Mouse (Mus musculus): ENCODE data around the gene Gm6217.
A peak's percentile ranks its signal among the peaks of the same experiment; 100 is the strongest.
"Not testable (repeated sequence)": the region's sequence is repeated elsewhere in the genome, so short reads cannot be mapped to it uniquely, and the experiment has no call there.

The Gm6217 gene

DNA sequence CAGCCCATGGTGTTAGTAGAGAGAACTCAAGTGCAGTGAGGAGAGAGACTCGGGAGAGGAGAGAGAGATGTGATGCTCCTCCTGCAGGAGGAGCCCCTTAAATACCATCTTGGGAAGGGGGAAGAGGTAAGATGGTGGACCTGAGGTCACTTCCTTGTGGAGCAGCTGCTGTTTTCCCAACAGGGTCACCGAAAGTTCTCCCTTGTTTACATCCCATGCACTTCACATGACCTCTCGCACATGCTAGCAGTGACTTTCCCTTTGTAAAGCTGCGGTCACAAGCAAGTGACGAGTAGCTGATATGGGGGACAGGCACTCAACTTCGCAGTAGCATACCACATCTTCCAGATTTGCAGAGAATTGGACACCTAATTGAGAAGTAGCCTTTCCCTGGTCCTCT is at the start of gene Gm6217:
TSS of gene Gm6217 (minus strand) at position 74 of the 400 bp plus-strand sequence.
- DNase-seq, result not testable (repeated sequence)

DNA sequence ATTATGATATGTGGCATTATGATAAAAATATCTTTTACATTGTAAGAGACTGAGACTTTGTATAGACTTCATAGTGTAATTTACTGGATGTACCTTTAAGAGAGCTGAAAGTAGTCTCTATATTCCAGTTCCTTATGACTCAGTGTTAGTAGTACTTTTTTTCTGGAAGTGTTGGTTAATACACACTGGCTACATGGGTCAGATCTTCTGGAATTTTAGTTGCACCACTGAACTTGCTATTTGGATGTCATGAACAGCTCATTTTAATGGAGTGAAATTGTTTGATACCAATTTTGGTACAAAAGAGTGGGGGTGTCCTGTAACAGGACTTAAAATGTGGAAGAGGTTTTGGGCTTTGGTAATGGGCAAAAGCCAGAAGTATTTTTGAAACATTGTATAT is 46.6 kb upstream of the Gm6217 start:
- no peak for DNase-seq

DNA sequence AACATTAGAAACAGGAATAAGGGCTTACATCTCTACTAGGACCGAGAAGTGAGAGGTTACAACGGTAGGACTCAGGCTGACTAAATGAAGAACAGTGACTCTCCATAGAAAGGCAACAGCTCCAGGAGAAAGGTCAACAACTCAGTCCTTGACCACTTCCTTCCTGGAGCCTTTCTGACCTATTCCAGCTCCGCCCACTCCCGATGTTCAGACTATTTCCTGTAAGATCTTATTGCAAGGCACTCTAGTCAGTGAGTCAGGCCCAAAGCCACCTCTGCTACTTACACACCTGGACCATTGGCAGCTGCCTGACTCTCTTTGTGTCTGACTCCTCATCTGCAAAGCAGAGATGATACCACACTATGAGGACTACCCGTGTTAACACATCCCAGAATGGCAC is 44.6 kb upstream of the Gm6217 start:
- DNase-seq, result peak; percentile 30

DNA sequence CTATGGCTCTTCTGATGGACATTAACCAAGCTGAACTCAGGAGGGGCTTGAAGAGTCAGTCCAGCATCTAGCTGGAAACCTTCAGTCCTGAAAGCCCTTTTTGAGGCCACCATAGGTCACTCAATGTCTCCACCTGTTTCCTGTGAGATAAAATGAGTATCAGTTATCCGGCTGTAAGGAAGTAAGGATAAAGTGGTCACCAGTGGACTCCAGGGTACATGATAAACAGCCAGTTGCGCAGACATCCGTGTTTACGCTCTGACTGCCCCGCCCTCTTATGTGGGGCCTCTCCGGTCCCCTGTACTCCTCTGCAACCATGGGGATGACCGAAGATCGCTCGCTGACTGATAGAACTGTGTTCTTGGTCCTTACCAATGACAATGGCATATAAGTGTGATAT is 43.1 kb upstream of the Gm6217 start:
- peak; percentile 44 for DNase-seq

DNA sequence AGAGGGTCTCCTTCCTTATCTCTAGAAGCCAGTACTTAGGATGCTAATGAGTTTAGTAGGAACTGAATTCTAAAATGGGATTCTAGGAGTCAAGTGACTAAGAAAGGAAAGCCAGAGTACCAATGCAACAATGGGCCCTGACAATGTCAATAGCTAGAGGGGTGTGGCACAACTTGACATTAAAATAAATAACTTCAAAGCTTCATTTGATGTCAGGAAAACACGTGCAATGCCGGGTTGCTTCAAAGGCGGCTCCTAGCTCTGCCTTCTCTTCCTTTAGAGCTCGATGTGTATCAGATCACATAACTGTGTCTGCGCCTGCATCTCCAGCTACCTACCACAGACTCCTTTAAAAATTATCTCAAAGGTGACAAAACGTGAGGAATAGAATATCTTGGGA is 42.7 kb upstream of the Gm6217 start:
- peak; percentile 38 for DNase-seq

DNA sequence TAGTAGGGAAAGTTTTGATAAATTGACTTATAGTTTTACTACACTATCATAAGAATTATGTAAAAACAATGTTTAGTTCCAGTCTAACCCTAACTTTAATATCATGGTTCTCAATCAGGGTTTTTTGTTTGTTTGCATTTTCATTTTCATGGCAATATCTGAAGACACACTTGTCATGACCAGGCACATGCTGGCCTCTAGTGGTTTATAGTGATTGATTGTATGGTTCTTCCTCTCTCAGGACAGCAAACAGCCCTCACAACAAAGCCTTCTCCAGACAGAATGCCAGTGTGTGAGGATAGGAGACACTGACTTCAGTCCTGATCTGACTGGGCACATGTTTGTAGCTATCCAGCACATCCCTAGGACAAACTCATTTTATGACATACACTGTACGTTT is 42.0 kb upstream of the Gm6217 start:
- DNase-seq, result peak; percentile 25

DNA sequence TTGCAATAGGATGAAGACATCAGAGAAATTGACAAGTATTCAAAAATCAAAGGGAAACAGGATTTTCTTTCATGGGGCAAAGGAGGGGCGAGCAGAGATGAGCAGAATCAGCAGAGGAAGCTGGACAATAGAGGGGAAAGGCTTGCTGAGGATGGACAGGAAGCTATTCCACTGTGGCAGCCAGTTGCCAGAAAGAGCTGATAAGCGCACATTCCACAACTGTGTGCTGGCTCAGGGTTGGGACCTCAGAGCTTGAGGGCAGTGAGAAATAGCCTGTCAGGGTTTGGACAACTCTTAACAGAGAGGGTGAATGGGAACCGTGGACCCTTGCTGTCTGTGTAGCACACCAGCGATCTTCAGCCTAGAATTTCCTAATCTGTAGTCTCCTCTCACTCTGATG is 40.8 kb upstream of the Gm6217 start:
- DNase-seq, result peak; percentile 28

DNA sequence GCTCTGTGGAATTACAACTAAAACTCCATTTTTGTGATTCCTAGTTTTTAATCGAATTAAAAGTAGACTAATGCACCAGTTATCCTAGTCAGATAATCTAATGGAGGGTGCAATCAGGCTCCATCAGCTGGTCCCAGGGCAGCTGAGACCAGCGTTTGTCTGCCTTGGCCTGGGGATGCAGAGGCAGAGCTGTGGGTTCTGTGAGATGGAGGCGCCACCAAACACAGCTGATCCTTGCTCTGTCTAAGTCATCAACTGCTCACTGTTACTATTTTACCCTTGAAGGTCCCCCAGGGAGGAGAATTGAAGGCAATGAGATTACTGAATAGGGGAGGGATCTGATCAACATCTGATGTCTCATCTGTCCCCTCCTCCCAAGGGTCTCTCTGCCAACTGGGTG is 35.2 kb upstream of the Gm6217 start:
- DNase-seq, result no peak

DNA sequence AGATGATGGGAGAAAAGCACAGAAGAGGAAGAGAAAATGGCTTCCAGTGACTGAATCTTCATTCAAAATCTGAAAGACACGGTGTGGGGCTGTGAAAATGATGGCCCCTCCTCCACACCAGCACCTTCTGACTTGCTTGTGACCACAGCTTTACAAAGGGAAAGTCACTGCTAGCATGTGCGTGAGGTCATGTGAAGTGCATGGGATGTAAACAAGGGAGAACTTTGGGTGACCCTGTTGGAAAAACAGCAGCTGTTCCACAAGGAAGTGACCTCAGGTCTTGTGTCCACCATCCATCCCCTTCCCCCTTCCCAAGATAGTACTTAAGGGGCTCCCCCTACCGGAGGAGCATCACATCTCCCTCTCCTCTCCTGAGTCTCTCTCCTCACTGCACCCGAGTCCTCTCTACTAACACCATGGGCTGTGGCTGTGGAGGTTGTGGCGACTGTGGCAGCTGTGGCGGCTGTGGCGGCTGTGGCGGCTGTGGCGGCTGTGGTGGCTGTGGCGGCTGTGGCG is 28.7 kb upstream of the Gm6217 start, which contains the start of gene Gm47955:
TSS of gene Gm47955 (plus strand) at position 417 of the 516 bp plus-strand sequence.
- no peak for DNase-seq

DNA sequence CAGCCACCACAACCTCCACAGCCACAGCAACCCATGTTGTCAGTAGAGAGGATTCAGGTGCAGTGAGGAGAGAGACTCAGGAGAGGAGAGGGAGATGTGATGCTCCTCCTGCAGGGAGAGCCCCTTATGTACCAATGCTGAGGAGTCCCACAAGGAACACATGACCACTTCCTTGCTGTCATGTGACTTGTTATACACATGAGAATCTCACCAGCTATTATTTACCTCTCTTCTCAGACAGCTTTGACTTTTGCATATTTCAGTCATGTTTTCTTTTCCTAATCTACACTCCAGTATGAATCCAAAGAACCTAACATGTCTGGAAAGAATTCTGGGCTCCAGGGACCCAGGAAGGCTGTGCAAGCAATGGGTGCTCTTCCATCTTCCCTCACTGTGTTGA is 24.7 kb upstream of the Gm6217 start, which contains the start of gene Gm7544:
TSS of gene Gm7544 (minus strand) at position 101 of the 400 bp plus-strand sequence.
- DNase-seq, result not testable (repeated sequence)

DNA sequence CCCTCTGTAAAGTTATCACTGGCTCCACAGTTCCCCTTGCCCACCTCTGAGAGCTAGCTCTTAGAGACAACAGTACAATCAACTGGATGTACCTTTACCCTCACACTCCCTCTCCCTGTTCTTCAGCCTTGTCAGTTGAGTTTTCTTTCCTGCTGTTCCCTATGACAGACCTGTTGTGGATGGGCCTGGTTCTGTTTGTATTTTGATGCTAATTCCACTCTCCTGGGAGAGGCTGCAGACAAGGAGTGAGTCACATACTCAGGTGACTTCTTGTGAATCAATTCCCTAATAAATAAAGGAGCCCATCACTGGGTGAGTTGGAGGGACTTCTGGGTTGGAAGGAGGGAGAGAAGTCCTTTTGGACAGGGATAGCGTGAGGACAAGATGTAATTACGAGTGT is 17.4 kb upstream of the Gm6217 start:
- no peak for DNase-seq

DNA sequence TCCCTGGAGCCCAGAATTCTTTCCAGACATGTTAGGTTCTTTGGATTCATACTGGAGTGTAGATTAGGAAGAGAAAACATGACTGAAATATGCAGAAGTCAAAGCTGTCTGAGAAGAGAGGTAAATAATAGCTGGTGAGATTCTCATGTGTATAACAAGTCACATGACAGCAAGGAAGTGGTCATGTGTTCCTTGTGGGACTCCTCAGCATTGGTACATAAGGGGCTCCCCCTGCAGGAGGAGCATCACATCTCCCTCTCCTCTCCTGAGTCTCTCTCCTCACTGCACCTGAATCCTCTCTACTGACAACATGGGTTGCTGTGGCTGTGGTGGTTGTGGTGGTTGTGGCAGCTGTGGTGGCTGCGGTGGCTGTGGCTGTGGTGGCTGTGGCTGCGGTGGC is 14.8 kb upstream of the Gm6217 start:
- not testable (repeated sequence) for DNase-seq

DNA sequence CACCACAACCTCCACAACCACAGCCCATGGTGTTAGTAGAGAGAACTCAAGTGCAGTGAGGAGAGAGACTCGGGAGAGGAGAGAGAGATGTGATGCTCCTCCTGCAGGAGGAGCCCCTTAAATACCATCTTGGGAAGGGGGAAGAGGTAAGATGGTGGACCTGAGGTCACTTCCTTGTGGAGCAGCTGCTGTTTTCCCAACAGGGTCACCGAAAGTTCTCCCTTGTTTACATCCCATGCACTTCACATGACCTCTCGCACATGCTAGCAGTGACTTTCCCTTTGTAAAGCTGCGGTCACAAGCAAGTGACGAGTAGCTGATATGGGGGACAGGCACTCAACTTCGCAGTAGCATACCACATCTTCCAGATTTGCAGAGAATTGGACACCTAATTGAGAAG is 12.1 kb upstream of the Gm6217 start, which contains the start of gene A030003K21Rik:
TSS of gene A030003K21Rik (minus strand) at position 94 of the 400 bp plus-strand sequence.
- not testable (repeated sequence) for DNase-seq

DNA sequence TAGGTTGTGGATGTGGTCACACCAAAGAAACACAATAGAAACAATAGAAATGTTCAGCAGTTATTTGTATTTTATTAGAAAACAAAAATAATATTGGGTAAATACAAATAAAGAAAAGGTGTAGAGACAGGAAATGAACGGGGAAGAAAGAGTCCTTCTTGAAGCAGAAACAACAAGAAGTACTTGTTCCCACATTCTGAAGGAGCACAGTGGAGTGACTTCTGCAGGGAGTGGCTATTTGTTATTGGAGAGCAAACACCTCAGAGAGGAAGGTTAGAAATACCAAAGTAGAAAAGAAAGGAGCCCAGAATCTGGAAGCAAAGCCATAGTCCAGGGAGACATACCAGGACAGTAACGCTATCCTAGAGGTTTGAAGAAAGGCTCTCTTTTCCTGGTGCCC is 11.3 kb upstream of the Gm6217 start:
- DNase-seq, result not testable (repeated sequence)

DNA sequence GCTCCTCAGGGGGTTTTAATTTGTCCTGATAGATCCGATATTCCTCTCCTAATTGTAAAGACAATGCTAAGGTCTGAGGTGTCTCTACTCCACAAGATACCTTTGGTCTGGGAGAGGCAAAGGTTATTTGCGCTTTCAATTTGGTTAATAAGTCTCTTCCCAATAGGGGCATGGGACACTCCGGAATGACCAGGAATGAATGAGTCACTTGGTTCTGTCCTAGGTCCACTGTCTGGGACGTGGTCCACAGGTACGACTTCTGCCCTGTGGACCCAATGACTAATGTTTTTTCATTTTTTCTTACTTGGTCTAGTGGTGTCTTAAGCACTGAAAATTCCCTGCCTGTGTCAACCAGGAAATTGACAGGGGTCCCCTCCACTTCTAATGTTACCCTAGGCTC is 7.5 kb upstream of the Gm6217 start:
- no peak for DNase-seq

DNA sequence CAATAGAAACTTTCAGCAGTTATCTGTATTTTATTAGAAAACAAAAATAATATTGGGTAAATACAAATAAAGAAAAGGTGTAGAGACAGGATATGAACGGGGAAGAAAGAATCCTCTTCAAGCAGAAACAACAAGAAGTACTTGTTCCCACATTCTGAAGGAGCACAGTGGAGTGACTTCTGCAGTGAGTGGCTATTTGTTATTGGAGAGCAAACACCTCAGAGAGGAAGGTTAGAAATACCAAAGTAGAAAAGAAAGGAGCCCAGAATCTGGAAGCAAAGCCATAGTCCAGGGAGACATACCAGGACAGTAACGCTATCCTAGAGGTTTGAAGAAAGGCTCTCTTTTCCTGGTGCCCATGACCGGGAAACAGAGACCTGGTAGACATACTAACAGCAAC is 641 bp downstream of the Gm6217 start:
- not testable (repeated sequence) for DNase-seq

DNA sequence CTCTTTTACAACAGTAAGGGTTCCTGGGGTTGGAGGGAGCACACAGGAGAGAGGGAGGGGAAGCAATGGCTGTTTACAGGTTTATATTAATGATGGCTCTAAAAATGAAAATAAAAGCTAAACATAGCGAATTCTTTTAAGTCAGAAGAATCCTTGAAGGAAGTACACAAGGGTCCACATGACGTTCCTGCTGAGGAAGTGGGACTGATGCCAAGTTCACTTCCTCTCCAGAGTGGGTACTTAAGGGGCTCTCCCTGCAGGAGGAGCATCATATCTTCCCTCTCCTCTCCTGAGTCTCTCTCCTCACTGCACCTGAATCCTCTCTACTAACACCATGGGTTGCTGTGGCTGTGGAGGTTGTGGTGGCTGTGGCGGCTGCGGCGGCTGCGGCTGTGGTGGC is 6.5 kb downstream of the Gm6217 start, which contains the start of gene A030014E15Rik:
TSS of gene A030014E15Rik (plus strand) at position 268 of the 400 bp plus-strand sequence.
- peak; percentile 35 for DNase-seq

DNA sequence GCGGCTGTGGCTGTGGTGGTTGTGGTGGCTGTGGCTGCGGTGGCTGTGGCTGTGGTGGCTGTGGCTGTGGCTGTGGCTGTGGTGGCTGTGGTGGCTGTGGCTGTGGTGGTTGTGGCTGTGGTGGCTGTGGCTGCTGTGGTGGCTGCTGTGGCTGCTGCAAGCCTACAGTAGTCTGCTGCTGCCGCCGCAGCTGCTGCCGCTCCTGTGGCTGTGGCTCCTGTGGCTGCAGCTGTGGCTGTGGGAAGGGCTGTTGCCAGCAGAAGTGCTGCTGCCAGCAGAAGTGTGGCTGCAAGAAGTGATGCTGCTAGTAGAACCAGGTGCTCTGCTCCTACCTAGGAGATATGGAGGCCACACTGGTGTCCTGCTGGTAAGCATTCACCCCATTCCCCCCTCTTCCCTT is 17.8 kb downstream of the Gm6217 start:
- not testable (repeated sequence) for DNase-seq

DNA sequence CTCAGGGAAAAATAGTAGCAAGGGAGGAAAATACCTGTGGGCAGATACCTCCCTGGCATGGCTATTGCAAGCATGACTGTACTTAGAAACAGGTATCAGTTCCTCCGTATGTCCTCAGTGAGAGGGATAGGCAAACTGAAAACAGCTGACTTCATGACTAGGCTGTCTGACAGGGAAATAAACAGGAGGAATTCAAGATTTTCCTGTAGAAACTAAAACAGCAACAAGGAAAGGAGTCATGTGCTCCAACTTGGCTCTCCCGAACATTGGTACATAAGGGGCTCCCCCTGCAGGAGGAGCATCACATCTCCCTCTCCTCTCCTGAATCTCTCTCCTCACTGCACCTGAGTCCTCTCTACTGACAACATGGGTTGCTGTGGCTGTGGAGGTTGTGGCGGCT is 18.2 kb downstream of the Gm6217 start, which contains the start of gene A030005L19Rik:
TSS of gene A030005L19Rik (plus strand) at position 301 of the 400 bp plus-strand sequence.
- DNase-seq, result no peak

DNA sequence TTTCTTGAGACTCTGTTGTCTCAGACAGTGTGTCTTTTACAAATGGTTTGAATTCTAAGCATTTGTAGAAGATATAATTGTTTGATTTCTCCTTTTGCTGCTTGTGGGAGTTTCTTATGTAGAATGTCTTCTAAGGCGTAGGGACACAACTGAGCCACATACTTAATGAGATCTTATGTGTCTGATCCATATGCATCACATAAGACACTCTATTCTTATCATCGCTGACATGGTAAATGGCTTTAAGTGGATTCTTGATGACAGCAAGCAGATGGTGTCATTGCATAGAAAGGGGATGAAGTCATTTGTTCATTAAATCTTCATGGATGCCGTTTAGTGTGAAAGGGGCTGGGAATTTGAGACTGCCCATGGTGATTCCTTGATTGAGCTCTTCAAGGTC is 25.3 kb downstream of the Gm6217 start:
- no peak for DNase-seq

DNA sequence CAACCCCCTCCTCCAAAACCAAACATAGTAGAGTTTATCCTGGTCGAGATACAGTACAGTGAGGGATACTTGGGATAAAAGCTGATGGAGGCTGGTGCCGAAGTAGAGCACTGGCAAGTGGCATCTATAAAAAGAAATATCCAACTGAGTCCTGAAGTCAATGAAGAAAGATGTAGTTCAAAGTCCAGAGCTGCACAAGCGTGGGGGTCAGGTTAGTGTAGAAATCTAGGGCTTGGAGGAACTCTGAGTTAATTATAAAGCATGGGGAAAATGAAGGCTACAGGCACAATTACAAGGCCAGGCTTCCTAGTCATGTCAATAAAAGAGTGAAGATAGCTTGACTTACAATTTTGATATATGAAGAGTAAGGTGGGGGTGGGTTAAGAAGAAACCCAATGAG is 30.0 kb downstream of the Gm6217 start:
- DNase-seq, result no peak

DNA sequence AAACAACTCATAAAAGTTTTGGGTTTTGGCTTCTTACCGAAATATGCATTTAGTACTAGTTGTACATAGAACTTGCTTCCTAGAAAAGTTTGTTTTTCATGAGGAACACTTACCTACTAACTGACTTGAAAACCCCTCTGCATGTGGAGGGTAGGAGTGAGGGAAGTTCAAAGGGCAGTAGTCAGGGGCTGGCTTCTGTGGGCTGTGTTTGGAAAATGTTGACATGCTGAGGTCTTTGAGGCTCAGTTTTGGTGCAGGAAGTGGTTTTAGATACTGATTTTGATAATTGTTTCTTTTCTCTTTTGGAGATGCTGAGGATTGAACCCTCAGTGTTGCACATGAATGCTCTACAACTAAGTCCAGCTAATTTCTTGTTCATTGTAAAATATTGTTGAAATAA is 30.6 kb downstream of the Gm6217 start:
- DNase-seq, result no peak

DNA sequence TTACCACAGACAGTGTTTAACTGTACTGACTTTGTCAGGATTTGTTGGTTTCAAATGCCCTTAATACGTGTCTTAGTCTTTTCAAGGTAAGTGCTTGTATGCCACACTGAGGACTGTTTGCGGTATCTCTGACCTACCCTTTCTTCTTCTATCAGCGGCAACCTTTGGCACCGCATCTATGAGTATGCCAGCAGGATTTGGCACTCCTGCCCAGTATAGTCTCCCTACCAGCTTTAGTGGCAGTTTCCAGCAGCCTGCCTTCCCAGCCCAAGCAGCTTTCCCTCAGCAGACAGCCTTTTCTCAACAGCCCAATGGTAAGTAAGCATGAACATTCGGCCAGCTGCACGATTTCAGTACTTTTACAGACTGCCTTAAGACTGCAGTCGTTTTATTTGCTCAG is 37.9 kb downstream of the Gm6217 start:
- no peak for DNase-seq

All from lung, postnatal 14 days (tissue).